Comparison of ENCODE assay signal across 13 mouse cellular contexts in genomic region chr12:95723265-95723664, GRCm38 (mm10). TPM values are rescaled to one million over a fixed set of nuclear protein-coding genes. Genes with fewer than 3 reads are reported as not detected.
A peak's percentile ranks its signal among the peaks of the same experiment; 100 is the strongest.
DNase-seq lines count a peak whose midpoint lies in the region; ATAC-seq and TF ChIP-seq lines count a peak whose summit lies in the region.
"Had no signal": no experiment of that assay in that cellular context is flagged by ENCODE, and none has a peak within 500 bp of the region (broad histone marks: within the 10 kb centered on the region; RNA-seq: fewer than 3 reads in every experiment).

No protein-coding gene starts in this region.

- TF ChIP-seq RAD21 in MEL (IDR thresholded peaks at IDR 0.05; ENCODE audit: low read depth, low read length) = peak; percentile 12

- no peaks in the 10 kb centered on the region for H3K9me3 ChIP-seq in liver, embryonic 12.5 days (replicated peaks)
- no peaks in the 10 kb centered on the region for H3K9me3 ChIP-seq in MEL (replicated peaks; ENCODE audit: insufficient read depth, low read length)
- H3K9me3 ChIP-seq: heart, embryonic 10.5 days had no signal

- no peak for TF ChIP-seq EP300 in MEL (IDR thresholded peaks at IDR 0.05; ENCODE audit: low read depth in 1 of 2, low read length in 2 of 2)

- H3K36me3 ChIP-seq in liver, adult 2 months (ENCODE audit: control insufficient read depth, insufficient read depth, low read length) = no peaks in the 10 kb centered on the region
- H3K36me3 ChIP-seq in liver, embryonic 12.5 days = no peaks in the 10 kb centered on the region
- H3K36me3 ChIP-seq in MEL (ENCODE audit: control insufficient read depth in 1 of 2, insufficient read depth in 2 of 2, low read length in 2 of 2) = no peaks in the 10 kb centered on the region

- 97% methylated on average over 2 of the region's 2 CpGs for WGBS in liver, adult 2 months
- 74% methylated on average over 2 of the region's 2 CpGs for WGBS in liver, embryonic 12.5 days (ENCODE audit: insufficient replicate concordance)

- no peak overlapping the region for H3K4me3 ChIP-seq in liver, adult 2 months (ENCODE audit: insufficient read depth, low read depth, low read length)
- H3K4me3 ChIP-seq in liver, embryonic 12.5 days = no peak overlapping the region
- no peak overlapping the region for H3K4me3 ChIP-seq in MEL (ENCODE audit: control insufficient read depth in 1 of 2, insufficient read depth in 1 of 2, low read depth in 2 of 2, low read length in 2 of 2)
- H3K4me3 ChIP-seq: heart, embryonic 10.5 days; myocyte had no signal

- no peaks in the 10 kb centered on the region for H3K27me3 ChIP-seq in liver, adult 2 months (ENCODE audit: control insufficient read depth, insufficient read depth, low read length)
- H3K27me3 ChIP-seq in liver, embryonic 12.5 days (replicated peaks) = no peaks in the 10 kb centered on the region
- no peaks in the 10 kb centered on the region for H3K27me3 ChIP-seq in MEL (ENCODE audit: control insufficient read depth in 1 of 2, insufficient read depth in 2 of 2, low read length in 2 of 2)

- H3K79me2 ChIP-seq in liver, adult 2 months (ENCODE audit: control insufficient read depth, insufficient read depth, low read length) = no peaks in the 10 kb centered on the region
- H3K79me2 ChIP-seq in MEL (ENCODE audit: control insufficient read depth, insufficient read depth, low read length, poor library complexity) = no peaks in the 10 kb centered on the region

- no peak overlapping the region for H3K9ac ChIP-seq in liver, adult 2 months (ENCODE audit: low read depth, low read length)
- no peak overlapping the region for H3K9ac ChIP-seq in liver, embryonic 12.5 days
- no peak overlapping the region for H3K9ac ChIP-seq in MEL (ENCODE audit: control insufficient read depth, low read depth, low read length, poor library complexity, severe bottlenecking)
- H3K9ac ChIP-seq: hindbrain, embryonic 14.5 days had no signal

- H3K27ac ChIP-seq in liver, adult 2 months (replicated peaks; ENCODE audit: insufficient read depth, low read depth, low read length) = no peak overlapping the region
- no peak overlapping the region for H3K27ac ChIP-seq in liver, embryonic 12.5 days
- H3K27ac ChIP-seq in MEL (ENCODE audit: control insufficient read depth, low read depth, low read length) = no peak overlapping the region
- H3K27ac ChIP-seq: heart, embryonic 10.5 days; hindbrain, embryonic 14.5 days had no signal

- ATAC-seq in CD4-positive, CD25-positive, alpha-beta regulatory T cell, adult 4 months = no peak
- no peak for ATAC-seq in liver, embryonic 12.5 days

- no peak overlapping the region for H3K4me2 ChIP-seq in liver, embryonic 12.5 days
- H3K4me2 ChIP-seq: hindbrain, embryonic 14.5 days had no signal

- peak; percentile 8 for DNase-seq in CD4-positive, CD25-positive, alpha-beta regulatory T cell, adult 2 months (ENCODE audit: low read depth, low spot score)
- no peak for DNase-seq in liver, adult 2 months (ENCODE audit: extremely low read depth, low read depth, low spot score)
- peak; percentile 11 for DNase-seq in MEL (ENCODE audit: low read depth, low spot score)
- DNase-seq in naive thymus-derived CD4-positive, alpha-beta T cell, adult 2 months (ENCODE audit: low read depth) = peak; percentile 0
- DNase-seq in T-cell, adult 2 months (ENCODE audit: low spot score) = no peak
- no peak for DNase-seq in layer of hippocampus, adult 11-12 months (ENCODE audit: low spot score)
- DNase-seq: cerebellum, adult 9-11 months; kidney, postnatal 14 days had no signal

- no peaks in the 10 kb centered on the region for H3K4me1 ChIP-seq in liver, adult 2 months (ENCODE audit: control insufficient read depth, insufficient read depth, low read length)
- no peaks in the 10 kb centered on the region for H3K4me1 ChIP-seq in liver, embryonic 12.5 days
- no peaks in the 10 kb centered on the region for H3K4me1 ChIP-seq in MEL (ENCODE audit: control insufficient read depth in 1 of 2, insufficient read depth in 2 of 2, low read length in 2 of 2)
- H3K4me1 ChIP-seq: heart, embryonic 10.5 days had no signal

- TF ChIP-seq CTCF in liver, adult 2 months (IDR thresholded peaks at IDR 0.05; ENCODE audit: low read depth, low read length) = peak; percentile 38; the same call in 1 of the 2 replicates
- TF ChIP-seq CTCF in MEL (IDR thresholded peaks at IDR 0.05 in 2 of 3, conservative IDR thresholded peaks at IDR 0.05 in 1 of 3; ENCODE audit: control insufficient read depth in 1 of 3, insufficient read depth in 1 of 3, low read depth in 2 of 3, low read length in 3 of 3, poor library complexity in 1 of 3, severe bottlenecking in 1 of 3) = peak; percentile 28 to 51 (median 47); a peak in 5 of 6 replicates

- TF ChIP-seq POLR2A in liver, adult 2 months (IDR thresholded peaks at IDR 0.05; ENCODE audit: extremely low read depth, insufficient read depth, low read length) = no peak
- no peak for TF ChIP-seq POLR2A in MEL (IDR thresholded peaks at IDR 0.05; ENCODE audit: control insufficient read depth in 1 of 2, insufficient read depth in 1 of 2, low read depth in 1 of 2, low read length in 2 of 2, poor library complexity in 1 of 2)

TF ChIP-seq in MEL, 35 proteins besides CTCF, POLR2A, EP300 and RAD21:
- TF ChIP-seq USF1 (IDR thresholded peaks at IDR 0.05; ENCODE audit: low read depth, low read length) (no peak), SMC3 (IDR thresholded peaks at IDR 0.05; ENCODE audit: low read depth, low read length) (peak; percentile 35)

RNA-seq across cellular contexts. Expression of gene Flrt2, which starts 31.2 kb away (rescaled TPM):
- polyA plus RNA-seq in CD4-positive, CD25-positive, alpha-beta regulatory T cell, adult 4 months (2017; shearing (Covaris generic)) = not detected
- total RNA-seq in liver, adult 2 months (2014; rRNA removed) = 0.54 and 0.65 TPM in 2 replicates
- 0.07 and 0.10 TPM in 2 replicates for polyA plus RNA-seq in liver, adult 2 months (2012; rRNA removed)
- 2.9 and 4.6 TPM in 2 replicates for polyA plus RNA-seq in liver, embryonic 12.5 days (2016; fragmentation: Nextera tagmentation; extraction: Ambion mirVana)
- total RNA-seq in MEL (2012; rRNA removed) = not detected in 2 replicates
- not detected for polyA plus RNA-seq in MEL (2012; ENCODE audit: insufficient read depth in 1 of 2, insufficient read length in 2 of 2, low read depth in 1 of 2, low replicate concordance in 2 of 2, missing spikeins in 1 of 2)

Comparison
In these comparisons a context has a peak if more than half of its experiments do, and no peak if none do; other contexts are left out.
1. DNase-seq: peak in CD4-positive, CD25-positive, alpha-beta regulatory T cell, adult 2 months (single experiment), MEL (single experiment) and naive thymus-derived CD4-positive, alpha-beta T cell, adult 2 months (single experiment); none in liver, adult 2 months (single experiment), T-cell, adult 2 months (single experiment) and layer of hippocampus, adult 11-12 months (single experiment).